Comparison of ENCODE assay signal across 8 mouse cellular contexts in genomic region chr17:56326153-56327147, GRCm38 (mm10). TPM values are rescaled to one million over a fixed set of nuclear protein-coding genes. Genes with fewer than 3 reads are reported as not detected.
DNase-seq lines count a peak whose midpoint lies in the region; ATAC-seq and TF ChIP-seq lines count a peak whose summit lies in the region.

No protein-coding gene starts in this region.

- peak; percentile 56 for ATAC-seq in forebrain, embryonic 14.5 days

- DNase-seq in adrenal gland, postnatal 36 days: peak; percentile 24 to 56
- no peak for DNase-seq in adrenal gland, postnatal 14 days
- DNase-seq in ovary, postnatal 10 days (ENCODE audit: low spot score): peak; percentile 31
- no peak for DNase-seq in ovary, postnatal 36 days (ENCODE audit: low spot score)
- DNase-seq in forebrain, embryonic 14.5 days (ENCODE audit: low spot score): peak; percentile 45
- peak; percentile 59 for DNase-seq in liver
- DNase-seq in spleen, adult 18-20 months: no peak

- peak overlapping the region; percentile 89 for H3K4me3 ChIP-seq in forebrain, embryonic 14.5 days (ENCODE audit: low read depth, low read length)
- H3K4me3 ChIP-seq in olfactory bulb, adult 2 months (ENCODE audit: insufficient read depth, low read depth, low read length): peak overlapping the region; percentile 90

- H3K4me2 ChIP-seq in forebrain, embryonic 14.5 days (ENCODE audit: low read length): peak overlapping the region; percentile 84

- H3K9ac ChIP-seq in forebrain, embryonic 14.5 days (ENCODE audit: low read length): peak overlapping the region; percentile 93

- no peaks in the 10 kb centered on the region for H3K27me3 ChIP-seq in forebrain, embryonic 14.5 days (replicated peaks; ENCODE audit: control insufficient read depth, insufficient read depth, low read length)

- peaks cover 14% of the 10 kb centered on the region for H3K4me1 ChIP-seq in forebrain, embryonic 14.5 days (ENCODE audit: control insufficient read depth, insufficient read depth, low read length)
- H3K4me1 ChIP-seq in olfactory bulb, adult 2 months (ENCODE audit: control insufficient read depth, insufficient read depth, low read length): peaks cover 30% of the 10 kb centered on the region

- peak overlapping the region; percentile 96 for H3K27ac ChIP-seq in forebrain, embryonic 14.5 days (ENCODE audit: low read depth, low read length)
- peak overlapping the region; percentile 82 for H3K27ac ChIP-seq in olfactory bulb, adult 2 months (ENCODE audit: insufficient read depth, low read depth, low read length)

- peaks cover 8% of the 10 kb centered on the region; the same call in 1 of the 2 replicates for H3K36me3 ChIP-seq in forebrain, embryonic 14.5 days (ENCODE audit: control insufficient read depth, insufficient read depth, low read length)

- no peak for TF ChIP-seq CTCF in olfactory bulb, adult 2 months (IDR thresholded peaks at IDR 0.05; ENCODE audit: insufficient read depth, low read depth, low read length)

- TF ChIP-seq POLR2A in olfactory bulb, adult 2 months (IDR thresholded peaks at IDR 0.05; ENCODE audit: insufficient read depth, low read depth, low read length): no peak

- H3K9me3 ChIP-seq in forebrain, embryonic 14.5 days (replicated peaks; ENCODE audit: control insufficient read depth, low read length): no peaks in the 10 kb centered on the region

- WGBS in forebrain, embryonic 14.5 days: 2% methylated on average over 61 of the region's 67 CpGs
- WGBS in olfactory bulb, adult 2 months: under 1% methylated on average over 67 of the region's 67 CpGs

RNA-seq across cellular contexts. Expression of gene Kdm4b, which starts 0.6 kb away (rescaled TPM):
- 10 to 100 TPM; 38.1 to 39.9 TPM for total RNA-seq in adrenal gland, postnatal 36 days (2021)
- total RNA-seq in adrenal gland, postnatal 14 days (2021): 40.1 and 46.2 TPM in 2 replicates
- polyA plus RNA-seq in forebrain, embryonic 14.5 days (2014; fragmentation: Nextera tagmentation; extraction: Ambion mirVana): 41.7 and 58.5 TPM in 2 replicates
- not detected in 2 replicates for polyA plus RNA-seq in olfactory bulb, adult 2 months (2012; ENCODE audit: insufficient read depth, insufficient read length, low replicate concordance, missing spikeins)

RNA-seq across cellular contexts. Expression of gene Uhrf1, which starts 23.3 kb away (rescaled TPM):
- total RNA-seq in adrenal gland, postnatal 36 days (2021): 1 to 10 TPM; 5.9 to 9.4 TPM
- 25.6 and 29.3 TPM in 2 replicates for total RNA-seq in adrenal gland, postnatal 14 days (2021)
- 38.9 and 47.4 TPM in 2 replicates for polyA plus RNA-seq in forebrain, embryonic 14.5 days (2014; fragmentation: Nextera tagmentation; extraction: Ambion mirVana)
- polyA plus RNA-seq in olfactory bulb, adult 2 months (2012; ENCODE audit: insufficient read depth, insufficient read length, low replicate concordance, missing spikeins): not detected in 2 replicates

RNA-seq across cellular contexts. Expression of gene Arrdc5, which starts 26.4 kb away (rescaled TPM):
- not detected for total RNA-seq in adrenal gland, postnatal 36 days (2021)
- not detected in 2 replicates for total RNA-seq in adrenal gland, postnatal 14 days (2021)
- polyA plus RNA-seq in forebrain, embryonic 14.5 days (2014; fragmentation: Nextera tagmentation; extraction: Ambion mirVana): not detected in 2 replicates
- not detected in 2 replicates for polyA plus RNA-seq in olfactory bulb, adult 2 months (2012; ENCODE audit: insufficient read depth, insufficient read length, low replicate concordance, missing spikeins)

RNA-seq across cellular contexts. Expression of gene Plin3, which starts 33.8 kb away (rescaled TPM):
- total RNA-seq in adrenal gland, postnatal 36 days (2021): 100 to 1,000 TPM in 1 of 2 experiments, 10 to 100 TPM in 1; 51.4 to 106 TPM
- 76.9 and 106 TPM in 2 replicates for total RNA-seq in adrenal gland, postnatal 14 days (2021)
- polyA plus RNA-seq in forebrain, embryonic 14.5 days (2014; fragmentation: Nextera tagmentation; extraction: Ambion mirVana): 15.3 and 17.8 TPM in 2 replicates
- polyA plus RNA-seq in olfactory bulb, adult 2 months (2012; ENCODE audit: insufficient read depth, insufficient read length, low replicate concordance, missing spikeins): not detected in 2 replicates

RNA-seq across cellular contexts. Expression of gene Ticam1, which starts 49.9 kb away (rescaled TPM):
- total RNA-seq in adrenal gland, postnatal 36 days (2021): 10 to 100 TPM; 21.1 to 23.1 TPM
- total RNA-seq in adrenal gland, postnatal 14 days (2021): 18.7 and 20.9 TPM in 2 replicates
- polyA plus RNA-seq in forebrain, embryonic 14.5 days (2014; fragmentation: Nextera tagmentation; extraction: Ambion mirVana): 1.5 and 2.2 TPM in 2 replicates
- not detected in 2 replicates for polyA plus RNA-seq in olfactory bulb, adult 2 months (2012; ENCODE audit: insufficient read depth, insufficient read length, low replicate concordance, missing spikeins)

Comparison
In these comparisons a context has a peak if more than half of its experiments do, and no peak if none do; other contexts are left out.
1. DNase-seq: peak in adrenal gland, postnatal 36 days (2 of 2), ovary, postnatal 10 days (single experiment), forebrain, embryonic 14.5 days (single experiment) and liver (single experiment); none in adrenal gland, postnatal 14 days (single experiment), ovary, postnatal 36 days (single experiment) and spleen, adult 18-20 months (0 of 2).